Mouse (Mus musculus) E14TG2a.4 (cell line): ENCODE data around the gene Hrh3.
A peak's percentile ranks its signal among the peaks of the same experiment; 100 is the strongest.

Experiments used
- H3K27me3 ChIP-seq: 2 replicates; pipeline ENCODE4 v1.6.1; 2014; ENCODE audit warnings: low read length, control low read depth; ENCODE audit not compliant: insufficient read depth
- H3K36me3 ChIP-seq: 2 replicates; pipeline ENCODE4 v1.6.1; 2014; ENCODE audit warnings: low read length, control low read depth; ENCODE audit not compliant: insufficient read depth
- H3K4me1 ChIP-seq: replicated peaks from 2 replicates; pipeline ENCODE4 v1.6.1; 2014; ENCODE audit warnings: low read depth, low read length, control low read depth
- H3K4me3 ChIP-seq: replicated peaks from 2 replicates; pipeline ENCODE4 v1.5.1; 2014; ENCODE audit warnings: mild to moderate bottlenecking, low read length
- H3K9me3 ChIP-seq: 2 replicates; pipeline ENCODE4 v1.6.1; 2014; ENCODE audit warnings: low read length, control low read depth
- CTCF ChIP-seq: conservative IDR thresholded peaks from 2 replicates; pipeline ENCODE4 v1.5.1; 2014; ENCODE audit warnings: low read length
- NANOG ChIP-seq: IDR thresholded peaks from 2 replicates; pipeline ENCODE4 v1.6.1; 2014; ENCODE audit warnings: borderline replicate concordance, low read length, mixed read lengths
- POU5F1 ChIP-seq: IDR thresholded peaks from 2 replicates; pipeline ENCODE4 v1.6.1; 2014; ENCODE audit warnings: low read length, borderline replicate concordance

The Hrh3 gene

DNA sequence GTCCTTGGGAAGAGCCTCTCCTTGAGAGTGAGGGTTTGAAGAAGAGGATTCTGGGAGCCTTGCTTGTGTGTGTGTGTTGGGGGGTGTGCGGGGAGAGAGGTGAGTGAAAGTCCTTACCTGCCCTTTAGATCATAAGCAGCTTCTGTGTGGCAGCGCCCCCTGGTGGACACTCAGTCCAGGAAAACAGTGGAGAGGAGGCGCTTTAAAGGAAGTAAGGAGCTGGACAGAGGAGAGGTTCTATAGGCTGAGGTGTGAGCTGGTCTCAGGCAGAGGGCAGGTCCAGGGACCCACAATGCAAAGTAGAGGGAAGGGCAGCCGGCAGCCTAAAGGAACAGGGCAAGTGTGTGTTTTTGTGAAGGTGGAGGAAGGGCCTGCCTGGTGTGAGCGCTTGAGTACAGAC is 53.3 kb downstream of the Hrh3 start:
- H3K4me3 ChIP-seq, result no peak overlapping the region
- H3K27me3 ChIP-seq, result no peaks in the 10 kb centered on the region
- H3K9me3 ChIP-seq, result no peaks in the 10 kb centered on the region
- peaks cover 26% of the 10 kb centered on the region for H3K4me1 ChIP-seq
- peaks cover 33% of the 10 kb centered on the region for H3K36me3 ChIP-seq
- TF ChIP-seq CTCF (peak; percentile 76), NANOG (no peak), POU5F1 (no peak)
